Mouse (Mus musculus) C2C12 (cell line): ENCODE measurements around the gene Mamdc2. TPM values are rescaled to one million over a fixed set of nuclear protein-coding genes. Genes with fewer than 3 reads are reported as not detected.

ENCODE experiments used
- H3K27me3 ChIP-seq: one replicate; pipeline ENCODE4 v1.6.1; 2011; ENCODE audit not compliant: control insufficient read depth, insufficient read depth, insufficient read length
- H3K36me3 ChIP-seq: one replicate; pipeline ENCODE4 v1.6.1; 2011; ENCODE audit not compliant: control insufficient read depth, insufficient read depth
- H3K4me3 ChIP-seq: one replicate; pipeline ENCODE4 v1.5.1; 2011; ENCODE audit warnings: mild to moderate bottlenecking, control low read depth; ENCODE audit not compliant: poor library complexity, insufficient read depth, severe bottlenecking
- H3K79me2 ChIP-seq: one replicate; pipeline ENCODE4 v1.6.1; 2011; ENCODE audit not compliant: control insufficient read depth, insufficient read depth
- H3K79me3 ChIP-seq: one replicate; pipeline ENCODE4 v1.6.1; 2011; ENCODE audit warnings: low read depth, control low read depth
- H3ac ChIP-seq: one replicate; pipeline ENCODE3; 2011; ENCODE audit warnings: low read depth; ENCODE audit not compliant: control insufficient read depth, insufficient read length
- CEBPB ChIP-seq: IDR thresholded peaks from one replicate; pipeline ENCODE4 v1.6.1; 2011; ENCODE audit warnings: low read depth, mild to moderate bottlenecking, control low read depth, moderate library complexity
- CTCF ChIP-seq: IDR thresholded peaks from one replicate; pipeline ENCODE4 v1.5.1; 2011; ENCODE audit not compliant: control insufficient read depth, insufficient read depth, insufficient read length
- FOSL1 ChIP-seq: IDR thresholded peaks from one replicate; pipeline ENCODE4 v1.8.0; 2011; ENCODE audit warnings: mild to moderate bottlenecking, low read length; ENCODE audit not compliant: poor library complexity, insufficient read depth, severe bottlenecking
- MAX ChIP-seq: IDR thresholded peaks from one replicate; pipeline ENCODE4 v1.6.1; 2011; ENCODE audit warnings: mild to moderate bottlenecking, control low read depth
- MYOD1 ChIP-seq: IDR thresholded peaks from one replicate; pipeline ENCODE4 v1.6.1; 2011; ENCODE audit warnings: low read depth; ENCODE audit not compliant: control insufficient read depth, insufficient read length
- MYOG ChIP-seq: IDR thresholded peaks from one replicate; pipeline ENCODE4 v1.6.1; 2011; ENCODE audit not compliant: control insufficient read depth, insufficient read length; ENCODE audit errors: extremely low read depth
- USF1 ChIP-seq: IDR thresholded peaks from one replicate; pipeline ENCODE4 v1.6.1; 2011; ENCODE audit warnings: low read depth, mild to moderate bottlenecking, control low read depth, moderate library complexity
- polyA plus RNA-seq: library from polyadenylated mRNA; unstranded; fragments of >200 nt; fragmentation: generic; extraction: Trizol; gene quantifications from one replicate; pipeline ENCODE4 v1.2.1, GENCODE M21; 2012; ENCODE audit warnings: missing spikeins

Gene Mamdc2
- polyA plus RNA-seq, 1 experiment, result 0.77 TPM

DNA sequence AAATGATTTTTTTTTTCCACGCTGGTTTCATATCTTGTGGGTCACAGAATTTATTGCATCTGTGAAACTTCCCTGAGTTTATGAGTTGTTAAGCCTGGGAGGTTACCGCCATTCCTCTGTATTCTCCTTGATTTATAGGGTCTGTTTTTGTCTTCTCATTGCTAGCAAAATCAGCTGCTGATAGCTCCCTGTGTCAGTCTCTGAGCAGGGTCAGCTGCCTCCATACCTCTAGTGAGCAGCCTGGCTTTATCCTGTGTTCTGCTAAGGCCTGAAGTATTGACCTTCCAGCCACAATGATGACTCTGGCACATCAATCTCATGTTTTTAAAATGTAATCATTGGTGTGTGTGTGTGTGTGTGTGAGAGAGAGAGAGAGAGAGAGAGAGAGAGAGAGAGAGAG is 98.3 kb downstream of the Mamdc2 start:
- H3K79me2 ChIP-seq, result no peaks in the 10 kb centered on the region
- no peak for TF ChIP-seq FOSL1
- no peak for TF ChIP-seq CTCF
- TF ChIP-seq MYOG, result no peak
- TF ChIP-seq USF1, result no peak
- no peak for TF ChIP-seq MYOD1
- TF ChIP-seq CEBPB, result no peak
- no peak for TF ChIP-seq MAX
- no peak overlapping the region for H3ac ChIP-seq
- H3K4me3 ChIP-seq, result no peak overlapping the region
- no peaks in the 10 kb centered on the region for H3K79me3 ChIP-seq
- no peaks in the 10 kb centered on the region for H3K27me3 ChIP-seq
- no peaks in the 10 kb centered on the region for H3K36me3 ChIP-seq

DNA sequence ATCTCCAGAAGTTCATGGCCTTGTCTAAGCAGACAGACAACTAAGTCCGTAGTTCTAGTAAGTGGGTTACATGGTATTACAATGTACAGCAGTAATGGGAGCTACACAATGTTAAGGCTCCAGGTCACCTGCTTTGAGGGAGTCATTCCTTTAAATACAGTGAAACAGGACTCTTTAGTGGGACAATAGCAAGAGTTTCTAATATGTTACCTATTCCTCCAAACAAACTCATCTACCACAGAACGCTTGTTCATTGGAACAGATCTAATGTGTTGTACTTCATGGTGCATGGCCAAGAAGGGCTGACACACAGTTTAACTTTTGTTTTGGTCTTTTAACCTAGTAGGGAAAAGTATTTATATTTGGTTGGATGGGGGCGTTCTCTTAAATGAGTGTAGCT is 105.5 kb downstream of the Mamdc2 start:
- no peaks in the 10 kb centered on the region for H3K79me2 ChIP-seq
- H3K4me3 ChIP-seq, result no peak overlapping the region
- no peak for TF ChIP-seq CEBPB
- TF ChIP-seq USF1, result no peak
- TF ChIP-seq CTCF, result no peak
- no peak for TF ChIP-seq MYOG
- no peak for TF ChIP-seq MAX
- TF ChIP-seq FOSL1, result no peak
- TF ChIP-seq MYOD1, result no peak
- no peaks in the 10 kb centered on the region for H3K36me3 ChIP-seq
- H3K79me3 ChIP-seq, result no peaks in the 10 kb centered on the region
- no peak overlapping the region for H3ac ChIP-seq
- no peaks in the 10 kb centered on the region for H3K27me3 ChIP-seq

DNA sequence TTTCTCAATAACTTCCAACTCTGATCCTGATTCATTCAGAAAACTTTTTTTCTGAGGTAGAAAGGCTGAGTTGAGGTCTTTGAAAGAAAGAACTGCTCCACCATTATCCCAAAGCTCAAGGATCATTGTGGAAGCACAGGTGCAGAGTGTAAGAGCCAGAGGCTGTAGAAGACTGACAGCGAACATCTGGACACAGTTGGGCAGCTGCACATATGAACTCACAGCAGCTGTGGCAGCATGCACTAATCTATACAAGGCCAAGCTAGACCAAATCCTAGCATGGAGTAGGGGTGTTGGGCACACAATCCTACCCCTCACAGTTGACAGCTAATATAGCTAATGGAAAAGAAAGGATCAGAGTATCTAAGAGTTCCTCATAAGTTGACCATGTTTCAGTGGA is 115.4 kb downstream of the Mamdc2 start:
- H3K4me3 ChIP-seq, result no peak overlapping the region
- no peaks in the 10 kb centered on the region for H3K79me2 ChIP-seq
- TF ChIP-seq FOSL1 (no peak), CTCF (no peak), MYOG (no peak), MAX (no peak), MYOD1 (no peak), CEBPB (no peak), USF1 (no peak)
- no peaks in the 10 kb centered on the region for H3K79me3 ChIP-seq
- no peaks in the 10 kb centered on the region for H3K27me3 ChIP-seq
- H3K36me3 ChIP-seq, result no peaks in the 10 kb centered on the region
- no peak overlapping the region for H3ac ChIP-seq

DNA sequence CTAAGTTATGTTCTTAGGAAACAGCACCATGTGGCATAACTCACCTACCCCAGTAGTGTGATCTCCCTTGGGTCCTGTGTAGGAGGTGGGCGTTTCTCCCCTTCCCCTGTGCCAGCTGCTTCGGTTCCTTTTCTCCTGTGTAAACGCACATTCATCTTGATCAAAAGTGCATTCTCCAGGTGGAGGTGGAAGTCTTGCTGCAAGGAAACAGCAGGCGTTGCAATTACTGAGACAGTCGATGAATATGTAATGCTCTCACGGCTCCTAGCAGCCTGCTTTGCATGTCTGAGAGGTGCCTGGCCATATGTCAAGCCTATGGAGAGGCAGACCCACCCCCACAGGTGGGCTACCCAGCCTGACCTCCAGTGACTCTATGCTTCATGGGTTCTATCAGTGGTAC is 117.4 kb downstream of the Mamdc2 start:
- Histone ChIP-seq H3K79me3 (no peaks in the 10 kb centered on the region), H3K27me3 (no peaks in the 10 kb centered on the region), H3ac (no peak overlapping the region), H3K4me3 (no peak overlapping the region), H3K79me2 (no peaks in the 10 kb centered on the region), H3K36me3 (no peaks in the 10 kb centered on the region)
- no peak for TF ChIP-seq CTCF
- TF ChIP-seq MAX, result no peak
- TF ChIP-seq USF1, result no peak

DNA sequence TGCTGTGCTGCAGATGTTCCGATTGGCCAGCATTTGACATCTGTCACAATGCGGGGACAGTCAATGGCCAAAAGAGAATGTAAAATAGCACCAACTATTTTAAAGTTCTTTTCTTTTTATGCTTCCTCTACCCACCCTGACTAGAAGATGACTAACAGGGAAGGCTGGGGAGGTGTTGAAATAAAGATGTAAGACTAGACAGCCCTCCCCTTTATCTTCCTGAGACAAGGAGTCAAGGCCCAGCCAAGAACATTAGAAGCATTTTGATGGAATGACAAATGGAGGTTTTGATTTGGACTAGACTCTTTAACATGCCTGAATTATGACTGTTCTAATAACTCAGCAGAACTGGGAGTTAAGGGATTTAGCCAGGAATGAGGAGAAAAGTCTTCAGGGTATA is 118.9 kb downstream of the Mamdc2 start:
- H3K79me2 ChIP-seq, result no peaks in the 10 kb centered on the region
- TF ChIP-seq MAX (no peak), MYOG (no peak), USF1 (no peak), CTCF (no peak), FOSL1 (no peak), MYOD1 (no peak), CEBPB (no peak)
- no peak overlapping the region for H3K4me3 ChIP-seq
- no peaks in the 10 kb centered on the region for H3K36me3 ChIP-seq
- no peaks in the 10 kb centered on the region for H3K27me3 ChIP-seq
- H3ac ChIP-seq, result no peak overlapping the region
- no peaks in the 10 kb centered on the region for H3K79me3 ChIP-seq

DNA sequence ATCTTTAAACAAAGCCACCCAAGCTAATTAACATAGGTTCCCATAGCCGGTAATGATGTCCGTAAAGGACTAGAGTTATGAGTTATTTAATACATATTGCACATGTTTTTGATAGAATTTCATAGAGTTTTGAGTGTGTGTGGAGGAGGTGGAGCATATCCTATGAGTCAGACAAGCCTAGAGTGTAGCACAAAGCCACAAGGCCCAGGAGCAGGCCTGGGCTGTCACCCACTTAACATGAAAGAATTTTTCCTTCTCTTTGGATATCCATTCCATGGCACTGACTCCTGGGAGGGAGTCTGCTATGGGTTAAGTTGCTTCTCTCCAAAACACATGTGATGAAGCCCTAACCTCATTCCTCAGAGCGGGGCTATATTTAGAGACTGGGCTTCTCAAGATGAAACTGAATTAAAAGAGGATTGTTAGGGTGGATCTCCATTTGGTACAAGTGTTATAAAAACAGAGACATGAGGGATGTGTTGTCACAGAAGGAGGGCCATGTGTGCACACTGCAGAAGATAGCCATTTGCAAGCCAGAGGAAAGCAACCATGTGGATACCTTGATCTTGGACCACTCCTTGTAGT is 121.1 kb downstream of the Mamdc2 start:
- no peaks in the 10 kb centered on the region for H3K36me3 ChIP-seq
- H3K79me3 ChIP-seq, result no peaks in the 10 kb centered on the region
- no peaks in the 10 kb centered on the region for H3K27me3 ChIP-seq
- no peak for TF ChIP-seq FOSL1
- no peak for TF ChIP-seq MYOG
- no peak for TF ChIP-seq MYOD1
- no peak for TF ChIP-seq CTCF
- no peak for TF ChIP-seq MAX
- no peak for TF ChIP-seq CEBPB
- no peak for TF ChIP-seq USF1
- H3ac ChIP-seq, result no peak overlapping the region
- H3K4me3 ChIP-seq, result no peak overlapping the region
- H3K79me2 ChIP-seq, result no peaks in the 10 kb centered on the region
